Mouse (Mus musculus) liver, embryonic 14.5 days (tissue): Measurements from ENCODE around the gene Atp5g2. TPM values are rescaled to one million over a fixed set of nuclear protein-coding genes. Genes with fewer than 3 reads are reported as not detected.

ENCODE experiments used
- ATAC-seq: fragments of 200-750 bp; cut with Nextera tagmentation; 2 replicates; pipeline ENCODE4 v1.8.0; 2017; ENCODE audit warnings: moderate number of reproducible peaks, mild to moderate bottlenecking, moderate library complexity; ENCODE audit not compliant: insufficient read depth
- DNase-seq, 3 experiments: peaks; one replicate each; pipeline ENCODE4 v3.0.0-alpha.2; 2012 to 2013; ENCODE audit warnings: low read depth in 3 of 3, low spot score in 3 of 3
- H3K27ac ChIP-seq: fragments of 300-500 bp; sonication (generic); 2 replicates; pipeline ENCODE4 v1.5.1; 2014; ENCODE audit warnings: moderate library complexity, mild to moderate bottlenecking, control low read depth, inconsistent platforms
- H3K27me3 ChIP-seq: fragments of 300-500 bp; sonication (generic); 2 replicates; pipeline ENCODE4 v1.6.1; 2014; ENCODE audit warnings: mild to moderate bottlenecking, low read length, moderate library complexity; ENCODE audit not compliant: control insufficient read depth, insufficient read depth
- H3K36me3 ChIP-seq: fragments of 300-500 bp; sonication (generic); replicated peaks from 2 replicates; pipeline ENCODE4 v1.6.1; 2014; ENCODE audit warnings: low read depth; ENCODE audit not compliant: control insufficient read depth, insufficient read depth
- H3K4me1 ChIP-seq, 2 experiments: fragments of 200-500 bp in 1 of 2; fragments of 300-500 bp in 1 of 2; sonication (generic) in 1 of 2; replicated peaks; 2 replicates each; pipeline ENCODE4 v1.6.1; 2012 to 2014; ENCODE audit warnings: antibody characterized with exemption in 1 of 2, inconsistent platforms in 1 of 2, low read length in 1 of 2; ENCODE audit not compliant: control insufficient read depth in 2 of 2, insufficient read depth in 2 of 2
- H3K4me2 ChIP-seq: fragments of 300-500 bp; sonication (generic); 2 replicates; pipeline ENCODE4 v1.6.1; 2014; ENCODE audit warnings: low read depth, mild to moderate bottlenecking, control low read depth, moderate library complexity
- H3K4me3 ChIP-seq, 2 experiments: fragments of 200-500 bp in 1 of 2; fragments of 300-500 bp in 1 of 2; sonication (generic) in 1 of 2; 2 replicates each; pipeline ENCODE4 v1.5.1; 2012 to 2014; ENCODE audit warnings: low read depth in 2 of 2, low read length in 2 of 2, mild to moderate bottlenecking in 2 of 2, control low read depth in 1 of 2, inconsistent platforms in 1 of 2, moderate library complexity in 1 of 2; ENCODE audit not compliant: insufficient read depth in 1 of 2
- H3K9ac ChIP-seq: fragments of 300-500 bp; sonication (generic); replicated peaks from 2 replicates; pipeline ENCODE4 v1.6.1; 2014; ENCODE audit warnings: mild to moderate bottlenecking, control low read depth, moderate library complexity
- H3K9me3 ChIP-seq: fragments of 300-500 bp; sonication (generic); 2 replicates; pipeline ENCODE4 v1.6.1; 2016; ENCODE audit warnings: low read length, mixed read lengths; ENCODE audit not compliant: control insufficient read depth
- CTCF ChIP-seq: IDR thresholded peaks from 2 replicates; pipeline ENCODE4 v1.5.1; 2016; ENCODE audit warnings: antibody characterized with exemption, low read depth, control low read depth
- EP300 ChIP-seq: IDR thresholded peaks from 2 replicates; pipeline ENCODE4 v1.6.1; 2016; ENCODE audit warnings: antibody characterized with exemption, low read depth
- WGBS: fragments of 180-500 bp; shearing (Covaris S2); extraction: QIAGEN DNeasy Blood & Tissue Kit; methylation state at CpG from one replicate; pipeline ENCODE4 v1.1.7; 2014; ENCODE audit not compliant: insufficient replicate concordance; 5-methylcytosine and 5-hydroxymethylcytosine counted together
- polyA plus RNA-seq, 2 experiments: library from polyadenylated mRNA; depleted of rRNA in 1 of 2; stranded (reverse) in 1 of 2; unstranded in 1 of 2; fragments of >200 nt; fragmentation: Nextera tagmentation in 1 of 2; extraction: Ambion mirVana in 1 of 2; gene quantifications; 2 replicates each; pipeline versions ENCODE4 v1.2.1 to v1.2.3; 2012 to 2014

Gene Atp5g2
- polyA plus RNA-seq, 2 experiments: 38.4 to 227 TPM

DNA sequence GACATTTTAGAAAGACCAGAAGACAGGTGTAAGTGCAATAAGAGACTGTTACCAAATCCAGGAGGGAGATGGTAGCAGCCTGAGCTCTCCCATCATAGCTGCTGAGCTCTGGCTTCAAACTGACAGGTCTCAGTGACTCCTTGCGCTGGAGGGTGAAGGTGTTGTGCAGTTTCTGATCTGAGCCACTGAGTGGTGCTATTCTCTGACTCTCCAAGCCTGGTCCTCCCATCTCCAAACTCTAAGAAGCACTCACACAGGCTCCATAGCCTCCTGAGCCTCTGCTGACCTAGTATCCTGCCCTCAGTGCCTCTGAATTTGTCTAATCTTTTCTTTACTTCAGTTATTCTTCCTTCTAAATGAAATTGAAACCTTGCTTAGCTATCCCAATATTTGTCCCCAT lies 11.5 kb upstream of the Atp5g2 start:
- H3K4me1 ChIP-seq: no peaks in the 10 kb centered on the region
- H3K36me3 ChIP-seq: no peaks in the 10 kb centered on the region
- no peaks in the 10 kb centered on the region for H3K9me3 ChIP-seq
- H3K27me3 ChIP-seq: peaks cover 11% of the 10 kb centered on the region
- WGBS: 5% methylated on average over 1 of the region's 1 CpGs
- H3K9ac ChIP-seq: no peak overlapping the region
- DNase-seq: no peak
- no peak overlapping the region for H3K27ac ChIP-seq
- ATAC-seq: no peak
- H3K4me2 ChIP-seq: no peak overlapping the region
- TF ChIP-seq EP300: no peak
- peak; percentile 45 for TF ChIP-seq CTCF
- H3K4me3 ChIP-seq: no peak overlapping the region

DNA sequence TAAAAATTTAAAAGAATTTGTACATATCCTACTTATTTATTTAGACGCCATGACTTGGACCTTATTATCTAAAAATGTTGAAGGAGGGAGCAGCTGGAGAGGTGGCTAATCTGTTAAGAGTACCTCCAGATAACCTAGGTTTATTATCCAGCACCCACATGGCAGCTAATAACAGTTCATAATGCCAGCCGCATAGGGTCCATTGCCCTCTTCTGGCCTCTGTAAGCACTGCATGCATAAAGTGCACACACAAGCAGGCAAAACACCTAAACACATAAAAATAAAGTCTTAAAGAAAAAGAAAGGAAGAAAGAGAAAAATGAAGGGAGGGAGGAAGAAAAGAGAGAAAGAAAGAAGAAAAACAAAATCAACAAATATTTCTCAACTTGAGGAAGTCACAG lies 4.2 kb upstream of the Atp5g2 start:
- Histone ChIP-seq H3K4me3 (no peak overlapping the region), H3K27me3 (peaks cover 26% of the 10 kb centered on the region), H3K9me3 (no peaks in the 10 kb centered on the region), H3K9ac (no peak overlapping the region), H3K4me2 (no peak overlapping the region), H3K36me3 (no peaks in the 10 kb centered on the region), H3K27ac (no peak overlapping the region), H3K4me1 (peaks cover 2 to 10% of the 10 kb centered on the region in 2 experiments; a peak in 3 of 4 replicates)
- DNase-seq (no peak), ATAC-seq (no peak)
- TF ChIP-seq EP300: no peak
- TF ChIP-seq CTCF: peak; percentile 42; the same call in 1 of the 2 replicates
- WGBS: 64% methylated on average over 2 of the region's 2 CpGs

DNA sequence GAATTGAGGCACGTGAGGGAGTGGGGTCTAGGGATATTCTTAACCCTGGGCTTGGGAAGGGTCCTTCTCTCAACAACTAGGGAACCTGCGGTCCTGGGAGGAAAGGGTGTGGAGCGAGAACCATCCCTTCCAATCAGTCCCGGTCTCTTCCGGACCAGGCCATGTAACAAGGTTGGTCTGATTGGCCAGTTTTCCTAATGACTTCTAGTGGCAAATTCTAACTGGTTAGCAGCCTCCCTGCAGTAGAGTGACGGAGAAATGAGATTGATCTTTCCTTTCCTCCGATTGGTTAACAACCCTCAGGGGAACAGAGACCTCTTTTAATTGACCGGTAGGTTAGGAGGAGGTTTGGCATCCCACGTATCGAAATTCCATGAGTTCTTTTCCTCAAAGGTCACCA lies 1.4 kb upstream of the Atp5g2 start:
- Histone ChIP-seq H3K9me3 (no peaks in the 10 kb centered on the region), H3K27me3 (peaks cover 28% of the 10 kb centered on the region), H3K9ac (no peak overlapping the region), H3K27ac (no peak overlapping the region), H3K4me1 (peaks cover 8 to 27% of the 10 kb centered on the region in 2 experiments; a peak in 3 of 4 replicates), H3K4me3 (no peak overlapping the region), H3K36me3 (no peaks in the 10 kb centered on the region), H3K4me2 (peak overlapping the region; percentile 39)
- TF ChIP-seq CTCF (no peak), EP300 (no peak)
- 8% methylated on average over 10 of the region's 10 CpGs for WGBS
- ATAC-seq (no peak), DNase-seq (peak in 1 of 3 experiments; percentile 17)

DNA sequence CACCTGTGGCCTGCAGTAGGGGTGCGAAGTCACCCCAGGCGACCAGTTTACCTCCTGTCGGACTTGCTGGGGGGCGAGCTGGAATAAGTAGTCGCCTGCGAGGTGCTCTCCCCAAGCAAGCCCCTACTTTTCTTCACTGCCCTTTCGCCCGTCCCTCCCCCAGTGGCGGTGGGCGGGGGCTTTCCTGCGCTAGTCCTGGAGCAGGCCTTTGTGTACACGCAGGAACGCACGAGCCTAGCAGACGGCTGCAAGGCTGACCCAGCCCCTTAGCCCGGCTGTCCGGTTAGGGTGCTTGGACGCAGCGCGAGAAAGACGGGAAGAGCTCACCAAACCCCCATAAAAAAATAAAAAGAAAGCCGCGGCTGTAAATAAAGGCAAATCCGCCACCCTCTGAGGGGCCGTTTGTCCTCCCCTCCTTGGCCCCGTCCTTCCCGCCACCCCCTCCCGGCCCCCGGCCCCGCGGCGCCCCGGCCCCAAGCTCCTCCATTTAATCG lies 384 bp downstream of the Atp5g2 start:
- peaks cover 8 to 27% of the 10 kb centered on the region in 2 experiments; a peak in 3 of 4 replicates for H3K4me1 ChIP-seq
- H3K27me3 ChIP-seq: peaks cover 28% of the 10 kb centered on the region
- no peak for ATAC-seq
- TF ChIP-seq CTCF (no peak), EP300 (no peak)
- H3K36me3 ChIP-seq: peaks cover 8% of the 10 kb centered on the region
- H3K9me3 ChIP-seq: no peaks in the 10 kb centered on the region
- H3K4me3 ChIP-seq: peak overlapping the region; percentile 43 to 73; a peak in 3 of 4 replicates
- DNase-seq: no peak
- under 1% methylated on average over 34 of the region's 34 CpGs for WGBS
- peak overlapping the region; percentile 50 for H3K9ac ChIP-seq
- peak overlapping the region; percentile 63 for H3K4me2 ChIP-seq
- H3K27ac ChIP-seq: peak overlapping the region; percentile 27

DNA sequence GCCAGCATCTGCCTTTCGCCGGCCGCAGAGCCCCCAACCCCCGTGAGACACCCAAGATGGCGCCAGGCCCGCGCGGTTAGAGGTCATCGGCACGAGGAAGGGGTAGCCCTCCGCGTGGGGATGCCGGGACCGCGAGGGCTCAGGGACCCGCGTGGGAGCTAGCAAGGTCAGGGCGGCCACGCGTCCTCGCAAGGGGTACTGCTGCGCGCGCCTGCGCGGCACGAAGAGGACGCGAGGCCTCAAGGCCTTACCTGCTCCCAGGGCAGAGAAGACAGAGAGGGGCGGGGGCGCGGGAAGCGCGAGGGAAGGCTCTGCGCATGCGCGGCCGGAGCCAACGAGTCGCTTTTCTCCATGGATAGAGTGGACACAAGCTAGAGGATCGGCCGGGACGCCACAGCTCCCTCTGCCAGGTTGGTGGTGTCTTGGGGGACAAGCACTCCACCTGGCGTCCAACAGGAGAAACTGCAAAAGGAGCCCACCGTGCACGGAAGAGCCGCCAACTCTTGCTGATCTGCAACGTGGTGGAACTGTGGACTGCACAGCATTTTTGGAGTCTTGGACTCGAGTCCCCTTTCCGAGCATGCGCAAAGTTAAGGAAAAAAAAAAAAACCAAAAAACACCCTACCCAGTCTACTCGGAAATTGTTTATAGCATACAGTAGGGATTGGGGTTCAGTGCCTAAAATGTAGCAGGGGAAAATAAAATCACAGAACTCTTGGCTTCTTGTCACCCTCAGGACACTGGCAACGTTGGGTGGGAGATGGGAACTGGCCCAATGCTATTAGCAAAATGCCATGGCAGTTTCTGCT lies 1.2 kb downstream of the Atp5g2 start:
- peak; percentile 96 for ATAC-seq
- Histone ChIP-seq H3K27ac (peak overlapping the region; percentile 48), H3K4me3 (peak overlapping the region; percentile 73 to 79), H3K4me2 (peak overlapping the region; percentile 63), H3K36me3 (peaks cover 10% of the 10 kb centered on the region), H3K4me1 (peaks cover 8 to 27% of the 10 kb centered on the region in 2 experiments; a peak in 3 of 4 replicates), H3K9ac (peak overlapping the region; percentile 83), H3K27me3 (peaks cover 28% of the 10 kb centered on the region), H3K9me3 (no peaks in the 10 kb centered on the region)
- DNase-seq: peak; percentile 94
- WGBS: under 1% methylated on average over 53 of the region's 53 CpGs
- TF ChIP-seq CTCF (peak; percentile 100), EP300 (no peak; the same call in 1 of the 2 replicates)
